ENCODE assay signal across 8 mouse cellular contexts in genomic region chr5:92043783-92044182, GRCm38 (mm10). TPM values are rescaled to one million over a fixed set of nuclear protein-coding genes. Genes with fewer than 3 reads are reported as not detected.
DNase-seq lines count a peak whose midpoint lies in the region; ATAC-seq and TF ChIP-seq lines count a peak whose summit lies in the region.

Cdkl2 (minus strand) TSS chr5:92043883.

- no peak for ATAC-seq in heart, embryonic 14.5 days (ENCODE audit: insufficient number of reproducible peaks, insufficient read depth, low FRiP score, low read depth)
- ATAC-seq in G1E (ENCODE audit: extremely low read depth, insufficient number of reproducible peaks, low FRiP score, poor library complexity, severe bottlenecking) = no peak
- no peak for ATAC-seq in hindbrain, embryonic 13.5 days (ENCODE audit: low FRiP score)
- ATAC-seq in liver, embryonic 16.5 days (ENCODE audit: low read depth) = no peak

- no peaks in the 10 kb centered on the region for H3K36me3 ChIP-seq in heart, embryonic 14.5 days (ENCODE audit: control insufficient read depth, insufficient read depth, low read length)
- no peaks in the 10 kb centered on the region for H3K36me3 ChIP-seq in G1E (replicated peaks)
- H3K36me3 ChIP-seq in hindbrain, embryonic 13.5 days = no peaks in the 10 kb centered on the region
- no peaks in the 10 kb centered on the region for H3K36me3 ChIP-seq in liver, embryonic 16.5 days (ENCODE audit: control insufficient read depth, insufficient read depth)

- no peaks in the 10 kb centered on the region for H3K9me3 ChIP-seq in heart, embryonic 14.5 days (ENCODE audit: control insufficient read depth, low read length)
- no peaks in the 10 kb centered on the region for H3K9me3 ChIP-seq in G1E (replicated peaks)
- H3K9me3 ChIP-seq in hindbrain, embryonic 13.5 days = no peaks in the 10 kb centered on the region
- H3K9me3 ChIP-seq in liver, embryonic 16.5 days (replicated peaks; ENCODE audit: control insufficient read depth, low read length) = no peaks in the 10 kb centered on the region

- no peak for TF ChIP-seq CTCF in G1E (IDR thresholded peaks at IDR 0.05; ENCODE audit: low read depth, low read length)

- WGBS in heart, embryonic 14.5 days = 72% methylated on average over 4 of the region's 4 CpGs
- 82% methylated on average over 4 of the region's 4 CpGs for WGBS in hindbrain, embryonic 13.5 days
- 57% methylated on average over 4 of the region's 4 CpGs for WGBS in liver, embryonic 16.5 days (ENCODE audit: insufficient replicate concordance)

- H3K4me3 ChIP-seq in heart, embryonic 14.5 days (ENCODE audit: control insufficient read depth in 1 of 2, insufficient read depth in 1 of 2, low read depth in 1 of 2, low read length in 2 of 2) = peak within 1 kb of the TSS; percentile 69 to 88
- peak within 1 kb of the TSS; percentile 79 for H3K4me3 ChIP-seq in G1E (ENCODE audit: low read depth, low read length)
- H3K4me3 ChIP-seq in hindbrain, embryonic 13.5 days = peak within 1 kb of the TSS; percentile 74
- peak within 1 kb of the TSS; percentile 86 for H3K4me3 ChIP-seq in liver, embryonic 16.5 days (ENCODE audit: low read depth, low read length)

- no peaks in the 10 kb centered on the region for H3K27me3 ChIP-seq in heart, embryonic 14.5 days (ENCODE audit: control insufficient read depth, insufficient read depth, low read length)
- peaks cover 8% of the 10 kb centered on the region for H3K27me3 ChIP-seq in G1E (ENCODE audit: insufficient read depth, low read length)
- H3K27me3 ChIP-seq in hindbrain, embryonic 13.5 days = peaks cover 14% of the 10 kb centered on the region
- peaks cover 10% of the 10 kb centered on the region for H3K27me3 ChIP-seq in liver, embryonic 16.5 days (ENCODE audit: control insufficient read depth, insufficient read depth, low read depth, low read length)

- intact Hi-C loops in heart, postnatal 14 days (cut with DNase I) = loop anchor here (5.0 kb wide), 1 partner anchor 81 kb away; the partner anchor contains the start of gene Rchy1

- no peak for DNase-seq in heart, postnatal 14 days
- no peak for DNase-seq in G1E (ENCODE audit: low spot score)
- no peak for DNase-seq in retina, postnatal 1 day
- DNase-seq in adrenal gland, postnatal 36 days = no peak
- no peak for DNase-seq in embryo, embryonic 11 days

- H3K4me1 ChIP-seq in heart, embryonic 14.5 days (ENCODE audit: control insufficient read depth in 2 of 2, insufficient read depth in 2 of 2, low read length in 2 of 2) = no peaks in the 10 kb centered on the region; a peak in 1 of 4 replicates
- H3K4me1 ChIP-seq in G1E (ENCODE audit: insufficient read depth, low read depth, low read length) = peaks cover 15% of the 10 kb centered on the region
- H3K4me1 ChIP-seq in hindbrain, embryonic 13.5 days (replicated peaks) = no peaks in the 10 kb centered on the region; the same call in 1 of the 2 replicates
- peaks cover 10% of the 10 kb centered on the region for H3K4me1 ChIP-seq in liver, embryonic 16.5 days (ENCODE audit: control insufficient read depth, low read depth, low read length)

- no peak within 1 kb of the TSS for H3K27ac ChIP-seq in heart, embryonic 14.5 days (replicated peaks in 1 of 2; ENCODE audit: control insufficient read depth in 1 of 2, insufficient read depth in 1 of 2, low read depth in 2 of 2, low read length in 2 of 2)
- H3K27ac ChIP-seq in hindbrain, embryonic 13.5 days = peak within 1 kb of the TSS; percentile 52
- peak within 1 kb of the TSS; percentile 63; the same call in 1 of the 2 replicates for H3K27ac ChIP-seq in liver, embryonic 16.5 days (ENCODE audit: low read length)

- peak within 1 kb of the TSS; percentile 86 for H3K4me2 ChIP-seq in heart, embryonic 14.5 days (ENCODE audit: low read length)
- peak within 1 kb of the TSS; percentile 89 for H3K4me2 ChIP-seq in hindbrain, embryonic 13.5 days
- peak within 1 kb of the TSS; percentile 85 for H3K4me2 ChIP-seq in liver, embryonic 16.5 days (ENCODE audit: low read depth, low read length)

- H3K9ac ChIP-seq in heart, embryonic 14.5 days (ENCODE audit: low read length) = peak within 1 kb of the TSS; percentile 73
- peak within 1 kb of the TSS; percentile 75 for H3K9ac ChIP-seq in hindbrain, embryonic 13.5 days
- H3K9ac ChIP-seq in liver, embryonic 16.5 days (ENCODE audit: low read depth, low read length) = peak within 1 kb of the TSS; percentile 75

RNA-seq across cellular contexts. Expression of gene Cdkl2, which starts in this region (rescaled TPM):
- polyA plus RNA-seq in heart, embryonic 14.5 days (2014; fragmentation: Nextera tagmentation; extraction: Ambion mirVana) = 1.1 and 1.5 TPM in 2 replicates
- total RNA-seq in heart, postnatal 14 days (2021) = 1 to 10 TPM; 3.6 to 3.8 TPM
- 0.29 and 1.4 TPM in 2 replicates for total RNA-seq in G1E (2014; fragmentation: Nextera tagmentation)
- 2.9 and 4.3 TPM in 2 replicates for total RNA-seq in G1E (2017)
- polyA plus RNA-seq in G1E (2012) = 0.02 TPM in 2 replicates
- polyA plus RNA-seq in hindbrain, embryonic 13.5 days (2015; fragmentation: Nextera tagmentation; extraction: Ambion mirVana) = 5.0 and 5.1 TPM in 2 replicates
- polyA plus RNA-seq in liver, embryonic 16.5 days (2015; fragmentation: Nextera tagmentation; extraction: Ambion mirVana) = 0.18 and 0.31 TPM in 2 replicates
- total RNA-seq in adrenal gland, postnatal 36 days (2021) = 1 to 10 TPM; 4.9 to 6.5 TPM

Comparison
In these comparisons a context has a peak if more than half of its experiments do, and no peak if none do; other contexts are left out.
1. H3K27ac ChIP-seq: peak in hindbrain, embryonic 13.5 days (single experiment) and liver, embryonic 16.5 days (single experiment); none in heart, embryonic 14.5 days (0 of 2).
2. Peak in every context shown above with its lines, with median percentiles within 50 percentile points of each other: H3K4me2 ChIP-seq, H3K4me3 ChIP-seq and H3K9ac ChIP-seq.